Mouse (Mus musculus) midbrain, embryonic 12.5 days (tissue): Measurements from ENCODE around the gene Glyat. TPM values are rescaled to one million over a fixed set of nuclear protein-coding genes. Genes with fewer than 3 reads are reported as not detected.
"Not testable (repeated sequence)": the region's sequence is repeated elsewhere in the genome, so short reads cannot be mapped to it uniquely, and the experiment has no call there.

Experiments
- ATAC-seq: fragments of 200-750 bp; cut with Nextera tagmentation; 2 replicates; pipeline ENCODE4 v1.8.0; 2017; ENCODE audit warnings: low read depth, moderate TSS enrichment, moderate library complexity; ENCODE audit not compliant: low FRiP score
- H3K27ac ChIP-seq: fragments of 300-500 bp; sonication (generic); replicated peaks from 2 replicates; pipeline ENCODE4 v1.5.1; 2016; ENCODE audit warnings: mild to moderate bottlenecking
- H3K27me3 ChIP-seq: fragments of 300-500 bp; sonication (generic); 2 replicates; pipeline ENCODE4 v1.6.1; 2016; ENCODE audit warnings: mild to moderate bottlenecking
- H3K36me3 ChIP-seq: fragments of 300-500 bp; sonication (generic); 2 replicates; pipeline ENCODE4 v1.6.1; 2016
- H3K4me1 ChIP-seq: fragments of 300-500 bp; sonication (generic); 2 replicates; pipeline ENCODE4 v1.6.1; 2016
- H3K4me2 ChIP-seq: fragments of 300-500 bp; sonication (generic); replicated peaks from 2 replicates; pipeline ENCODE4 v1.6.1; 2016; ENCODE audit warnings: mild to moderate bottlenecking, moderate library complexity
- H3K4me3 ChIP-seq: fragments of 300-500 bp; sonication (generic); 2 replicates; pipeline ENCODE4 v1.5.1; 2016; ENCODE audit warnings: mild to moderate bottlenecking
- H3K9ac ChIP-seq: fragments of 300-500 bp; sonication (generic); replicated peaks from 2 replicates; pipeline ENCODE4 v1.6.1; 2016; ENCODE audit warnings: mild to moderate bottlenecking, moderate library complexity
- H3K9me3 ChIP-seq: fragments of 300-500 bp; sonication (generic); 2 replicates; pipeline ENCODE4 v1.6.1; 2016; ENCODE audit warnings: mild to moderate bottlenecking
- WGBS: fragments of 180-500 bp; shearing (Covaris S2); methylation state at CpG from one replicate; pipeline ENCODE4 v1.1.7; 2016; 5-methylcytosine and 5-hydroxymethylcytosine counted together
- polyA plus RNA-seq: library from polyadenylated mRNA; unstranded; fragments of >200 nt; fragmentation: Nextera tagmentation; extraction: Ambion mirVana; gene quantifications from 2 replicates; pipeline ENCODE4 v1.2.1, GENCODE M21; 2016

The Glyat gene
- polyA plus RNA-seq, 1 experiment from 2014 or later, result not detected

GRCm38 (mm10) chr19:12613646-12614045, 19.5 kb upstream of the Glyat start:
- H3K4me3 ChIP-seq, result no peak overlapping the region
- H3K27ac ChIP-seq, result no peak overlapping the region
- H3K27me3 ChIP-seq, result no peaks in the 10 kb centered on the region
- H3K4me1 ChIP-seq, result no peaks in the 10 kb centered on the region
- no peak overlapping the region for H3K9ac ChIP-seq
- H3K36me3 ChIP-seq, result no peaks in the 10 kb centered on the region
- no peak for ATAC-seq
- H3K4me2 ChIP-seq, result no peak overlapping the region
- 84% methylated on average over 1 of the region's 1 CpGs for WGBS
- H3K9me3 ChIP-seq, result no peaks in the 10 kb centered on the region

GRCm38 (mm10) chr19:12634259-12634658, 1.2 kb downstream of the Glyat start:
- Histone ChIP-seq H3K27me3 (no peaks in the 10 kb centered on the region), H3K4me3 (no peak overlapping the region), H3K27ac (no peak overlapping the region), H3K9ac (no peak overlapping the region), H3K4me1 (no peaks in the 10 kb centered on the region), H3K9me3 (no peaks in the 10 kb centered on the region), H3K36me3 (no peaks in the 10 kb centered on the region), H3K4me2 (no peak overlapping the region)
- ATAC-seq, result no peak
- WGBS, result 90% methylated on average over 3 of the region's 3 CpGs

GRCm38 (mm10) chr19:12634963-12635362, 1.9 kb downstream of the Glyat start:
- H3K4me2 ChIP-seq, result no peak overlapping the region
- no peak overlapping the region for H3K27ac ChIP-seq
- H3K4me3 ChIP-seq, result no peak overlapping the region
- H3K9me3 ChIP-seq, result no peaks in the 10 kb centered on the region
- no peak overlapping the region for H3K9ac ChIP-seq
- H3K36me3 ChIP-seq, result no peaks in the 10 kb centered on the region
- no peak for ATAC-seq
- 88% methylated on average over 4 of the region's 4 CpGs for WGBS
- no peaks in the 10 kb centered on the region for H3K27me3 ChIP-seq
- no peaks in the 10 kb centered on the region for H3K4me1 ChIP-seq

- 75% methylated on average over 3 of the region's 3 CpGs for WGBS
- no peak overlapping the region for H3K4me3 ChIP-seq
- H3K36me3 ChIP-seq, result no peaks in the 10 kb centered on the region
- no peak overlapping the region for H3K27ac ChIP-seq
- no peaks in the 10 kb centered on the region for H3K9me3 ChIP-seq
- no peaks in the 10 kb centered on the region for H3K4me1 ChIP-seq
- no peak for ATAC-seq
- no peak overlapping the region for H3K9ac ChIP-seq
- H3K4me2 ChIP-seq, result no peak overlapping the region
- no peaks in the 10 kb centered on the region for H3K27me3 ChIP-seq
Measured at GRCm38 (mm10) chr19:12636863-12637262, 3.8 kb downstream of the Glyat start.

- Histone ChIP-seq H3K9me3 (no peaks in the 10 kb centered on the region), H3K4me3 (no peak overlapping the region), H3K27ac (no peak overlapping the region), H3K36me3 (no peaks in the 10 kb centered on the region), H3K4me2 (no peak overlapping the region), H3K27me3 (no peaks in the 10 kb centered on the region), H3K4me1 (no peaks in the 10 kb centered on the region), H3K9ac (no peak overlapping the region)
- 75% methylated on average over 1 of the region's 1 CpGs for WGBS
- ATAC-seq, result no peak
Measured at GRCm38 (mm10) chr19:12638049-12638448, 4.9 kb downstream of the Glyat start.

- H3K4me3 ChIP-seq, result no peak overlapping the region
Measured at GRCm38 (mm10) chr19:12649511-12649910, 16.4 kb downstream of the Glyat start.

GRCm38 (mm10) chr19:12666156-12666555, 33.0 kb downstream of the Glyat start:
- no peaks in the 10 kb centered on the region for H3K36me3 ChIP-seq
- 0 out of 2 replicates have a peak, but pooled peaks cover 5% of the 10 kb centered on the region for H3K9me3 ChIP-seq
- no peaks in the 10 kb centered on the region for H3K4me1 ChIP-seq
- no peak overlapping the region for H3K4me2 ChIP-seq
- H3K4me3 ChIP-seq, result no peak overlapping the region
- no peaks in the 10 kb centered on the region for H3K27me3 ChIP-seq
- no peak overlapping the region for H3K27ac ChIP-seq
- H3K9ac ChIP-seq, result no peak overlapping the region
- 76% methylated on average over 1 of the region's 1 CpGs for WGBS
- ATAC-seq, result no peak

More at GRCm38 (mm10) chr19:12649511-12649910, 16.4 kb downstream of the Glyat start:
- Histone ChIP-seq H3K9me3 (no peaks in the 10 kb centered on the region), H3K4me1 (no peaks in the 10 kb centered on the region), H3K27ac (no peak overlapping the region), H3K9ac (no peak overlapping the region), H3K27me3 (no peaks in the 10 kb centered on the region), H3K36me3 (no peaks in the 10 kb centered on the region), H3K4me2 (no peak overlapping the region)
- ATAC-seq, result no peak

GRCm38 (mm10) chr19:12668601-12669000, 35.5 kb downstream of the Glyat start:
- H3K9me3 ChIP-seq, H3K4me3 ChIP-seq, H3K4me1 ChIP-seq, H3K27me3 ChIP-seq, H3K36me3 ChIP-seq, H3K27ac ChIP-seq, H3K9ac ChIP-seq, ATAC-seq, H3K4me2 ChIP-seq: not testable (repeated sequence)
- WGBS, result over 99% methylated on average over 3 of the region's 3 CpGs

- no peak for ATAC-seq
- no peak within 1 kb of the TSS for H3K9ac ChIP-seq
- no peak within 1 kb of the TSS for H3K27ac ChIP-seq
- no peak within 1 kb of the TSS for H3K4me2 ChIP-seq
- H3K4me3 ChIP-seq, result no peak within 1 kb of the TSS
- H3K4me1 ChIP-seq, result no peaks in the 10 kb centered on the region
- no peaks in the 10 kb centered on the region for H3K36me3 ChIP-seq
- H3K9me3 ChIP-seq, result no peaks in the 10 kb centered on the region
- no peaks in the 10 kb centered on the region for H3K27me3 ChIP-seq
Measured at GRCm38 (mm10) chr19:12670139-12670538, 37.0 kb downstream of the Glyat start, which contains the start of gene Olfr1442. TSS of gene Olfr1442 (plus strand) at chr19:12670439.

- no peak overlapping the region for H3K4me3 ChIP-seq
- H3K9me3 ChIP-seq, result no peaks in the 10 kb centered on the region
- no peaks in the 10 kb centered on the region for H3K27me3 ChIP-seq
- H3K4me1 ChIP-seq, result no peaks in the 10 kb centered on the region
- no peak overlapping the region for H3K9ac ChIP-seq
- 81% methylated on average over 4 of the region's 4 CpGs for WGBS
- H3K27ac ChIP-seq, result no peak overlapping the region
- no peak for ATAC-seq
- H3K4me2 ChIP-seq, result no peak overlapping the region
- no peaks in the 10 kb centered on the region for H3K36me3 ChIP-seq
Measured at GRCm38 (mm10) chr19:12671051-12671450, 37.9 kb downstream of the Glyat start.

- Histone ChIP-seq H3K27ac (no peak within 1 kb of the TSS), H3K36me3 (no peaks in the 10 kb centered on the region), H3K4me3 (no peak within 1 kb of the TSS), H3K9me3 (no peaks in the 10 kb centered on the region), H3K27me3 (no peaks in the 10 kb centered on the region), H3K9ac (no peak within 1 kb of the TSS), H3K4me2 (no peak within 1 kb of the TSS), H3K4me1 (no peaks in the 10 kb centered on the region)
- WGBS, result 86% methylated on average over 3 of the region's 3 CpGs
- ATAC-seq, result no peak
Measured at GRCm38 (mm10) chr19:12677812-12678211, 44.7 kb downstream of the Glyat start, which contains the start of gene Olfr1443. TSS of gene Olfr1443 (plus strand) at chr19:12678112.

- Histone ChIP-seq H3K27me3 (no peaks in the 10 kb centered on the region), H3K4me3 (no peak overlapping the region), H3K36me3 (no peaks in the 10 kb centered on the region), H3K4me1 (no peaks in the 10 kb centered on the region), H3K9ac (no peak overlapping the region), H3K27ac (no peak overlapping the region), H3K9me3 (no peaks in the 10 kb centered on the region), H3K4me2 (no peak overlapping the region)
- no peak for ATAC-seq
Measured at GRCm38 (mm10) chr19:12684638-12685037, 51.5 kb downstream of the Glyat start.

GRCm38 (mm10) chr19:12685231-12685630, 52.1 kb downstream of the Glyat start:
- Histone ChIP-seq H3K27ac (no peak overlapping the region), H3K36me3 (no peaks in the 10 kb centered on the region), H3K27me3 (no peaks in the 10 kb centered on the region), H3K4me3 (no peak overlapping the region), H3K4me2 (no peak overlapping the region), H3K9me3 (no peaks in the 10 kb centered on the region), H3K4me1 (no peaks in the 10 kb centered on the region), H3K9ac (no peak overlapping the region)
- ATAC-seq, result no peak
